Mouse (Mus musculus): ENCODE data around the gene Zfp40. TPM values are rescaled to one million over a fixed set of nuclear protein-coding genes. Genes with fewer than 3 reads are reported as not detected.

Gene Zfp40
- total RNA-seq (2014; fragmentation: Nextera tagmentation): 4.9 and 16.2 TPM in 2 replicates
- total RNA-seq (2017): 5.7 and 17.1 TPM in 2 replicates

- ATAC-seq (replicated peaks; ENCODE audit: poor library complexity, severe bottlenecking): peak; percentile 97
These were observed at the start of gene Zfp40 for GRCm38 (mm10) chr17:23192453-23193379. TSS of gene Zfp40 (minus strand) at chr17:23193252.

- ATAC-seq (replicated peaks; ENCODE audit: poor library complexity, severe bottlenecking): no peak
These were observed 25.3 kb upstream of the Zfp40 start for GRCm38 (mm10) chr17:23218320-23218719.

GRCm38 (mm10) chr17:23199856-23200255, 6.8 kb upstream of the Zfp40 start:
- peak; percentile 90 for ATAC-seq (replicated peaks; ENCODE audit: poor library complexity, severe bottlenecking)

GRCm38 (mm10) chr17:23193441-23193840, 389 bp upstream of the Zfp40 start:
- peak; percentile 85 for ATAC-seq (replicated peaks; ENCODE audit: poor library complexity, severe bottlenecking)

- ATAC-seq (replicated peaks; ENCODE audit: poor library complexity, severe bottlenecking): no peak
These were observed 5.4 kb downstream of the Zfp40 start for GRCm38 (mm10) chr17:23187680-23188079.

Other genes with a start within 250 kb of the Zfp40 start
- gene Vmn2r-ps130, start 132.1 kb downstream of the Zfp40 start, total RNA-seq (2014; fragmentation: Nextera tagmentation): not detected in 2 replicates
- gene Vmn2r-ps130, start 132.1 kb downstream of the Zfp40 start, total RNA-seq (2017): not detected in 2 replicates
- gene Vmn2r114, start 119.3 kb upstream of the Zfp40 start, total RNA-seq (2014; fragmentation: Nextera tagmentation): not detected in 2 replicates
- gene Vmn2r114, start 119.3 kb upstream of the Zfp40 start, total RNA-seq (2017): not detected in 2 replicates
- gene Vmn2r115, start 150.5 kb upstream of the Zfp40 start, total RNA-seq (2014; fragmentation: Nextera tagmentation): not detected in 2 replicates
- gene Vmn2r115, start 150.5 kb upstream of the Zfp40 start, total RNA-seq (2017): not detected in 2 replicates
- not detected in 2 replicates for gene Vmn2r116, start 191.4 kb upstream of the Zfp40 start, total RNA-seq (2014; fragmentation: Nextera tagmentation)
- gene Vmn2r116, start 191.4 kb upstream of the Zfp40 start, total RNA-seq (2017): not detected in 2 replicates